Mouse (Mus musculus) lung, postnatal 0 days (tissue): Measurements from ENCODE around the gene Gltp.

ENCODE experiments used
- CTCF ChIP-seq: IDR thresholded peaks from 2 replicates; pipeline ENCODE4 v1.5.1; 2016; ENCODE audit warnings: antibody characterized with exemption, mild to moderate bottlenecking
- EP300 ChIP-seq: IDR thresholded peaks from 2 replicates; pipeline ENCODE4 v1.6.1; 2016; ENCODE audit warnings: antibody characterized with exemption, mild to moderate bottlenecking, control low read depth

- TF ChIP-seq CTCF (no peak), EP300 (no peak)
Measured at GRCm38 (mm10) chr5:114685986-114686385, 4.8 kb downstream of the Gltp start.
